Mouse (Mus musculus): Measurements from ENCODE around the gene Hlcs. TPM values are rescaled to one million over a fixed set of nuclear protein-coding genes. Genes with fewer than 3 reads are reported as not detected.

Gene Hlcs
- polyA plus RNA-seq, 1 experiment from 2014 or later = 8.9 TPM

DNA sequence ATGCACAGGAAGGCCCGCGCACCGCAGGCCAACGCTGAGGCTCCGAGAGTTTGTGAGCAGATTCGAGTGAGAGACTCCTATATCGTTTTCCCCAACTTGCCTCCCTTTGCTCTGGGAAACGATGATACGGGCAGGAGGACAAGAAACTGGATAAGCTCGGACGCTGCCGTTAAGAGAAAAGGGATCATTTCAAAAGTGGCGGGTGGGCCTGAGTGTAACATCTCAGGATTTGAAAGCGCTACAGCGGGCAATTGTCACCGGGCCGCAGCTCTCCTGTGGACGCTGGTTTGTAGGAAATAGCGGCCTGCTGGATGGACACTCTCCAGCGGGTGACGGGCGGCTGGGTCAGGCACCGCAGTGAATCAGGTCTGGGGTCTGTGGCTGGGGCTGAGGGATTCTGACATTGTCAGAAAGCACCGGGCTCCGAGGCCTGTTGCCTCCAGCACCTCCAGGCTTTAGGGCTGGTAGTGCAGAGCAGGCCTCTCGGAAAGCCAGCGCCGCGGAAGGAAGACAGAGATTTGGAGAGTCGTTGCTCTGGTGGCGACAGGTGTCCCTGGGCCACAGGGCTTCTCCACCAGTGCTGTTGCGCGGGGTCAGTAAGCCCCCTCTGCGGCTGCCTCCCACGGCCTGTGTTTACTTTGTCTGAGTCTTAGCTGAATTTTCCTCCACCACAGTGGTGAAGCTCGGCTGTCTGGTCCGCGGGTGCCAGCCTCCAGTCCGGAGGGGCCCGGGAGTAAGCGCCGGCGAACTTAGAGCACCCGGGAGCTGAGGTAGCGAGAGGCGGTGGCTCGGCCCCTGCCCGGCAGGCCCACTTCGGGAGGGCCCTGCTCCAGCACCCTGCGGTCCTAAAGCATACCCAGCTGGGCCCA lies 226.4 kb downstream of the Hlcs start:
- Histone ChIP-seq H3K36me3 (ENCODE audit: insufficient read depth, low read length) (no peaks in the 10 kb centered on the region), H3K4me3 (ENCODE audit: low read length) (peak overlapping the region; percentile 20), H3K9ac (replicated peaks; ENCODE audit: low read length) (peak overlapping the region; percentile 23; the same call in 1 of the 2 replicates), H3K27me3 (ENCODE audit: insufficient read depth, low read length) (peaks cover 96% of the 10 kb centered on the region), H3K9me3 (ENCODE audit: low read length) (no peaks in the 10 kb centered on the region), H3K4me1 (ENCODE audit: insufficient read depth, low read length) (peaks cover 18% of the 10 kb centered on the region), H3K27ac (ENCODE audit: low read length) (no peak overlapping the region), H3K4me2 (replicated peaks; ENCODE audit: low read depth, low read length) (no peak overlapping the region; the same call in 1 of the 2 replicates)
- WGBS = 2% methylated on average over 50 of the region's 50 CpGs
- ATAC-seq (ENCODE audit: low FRiP score, low TSS enrichment) = no peak

DNA sequence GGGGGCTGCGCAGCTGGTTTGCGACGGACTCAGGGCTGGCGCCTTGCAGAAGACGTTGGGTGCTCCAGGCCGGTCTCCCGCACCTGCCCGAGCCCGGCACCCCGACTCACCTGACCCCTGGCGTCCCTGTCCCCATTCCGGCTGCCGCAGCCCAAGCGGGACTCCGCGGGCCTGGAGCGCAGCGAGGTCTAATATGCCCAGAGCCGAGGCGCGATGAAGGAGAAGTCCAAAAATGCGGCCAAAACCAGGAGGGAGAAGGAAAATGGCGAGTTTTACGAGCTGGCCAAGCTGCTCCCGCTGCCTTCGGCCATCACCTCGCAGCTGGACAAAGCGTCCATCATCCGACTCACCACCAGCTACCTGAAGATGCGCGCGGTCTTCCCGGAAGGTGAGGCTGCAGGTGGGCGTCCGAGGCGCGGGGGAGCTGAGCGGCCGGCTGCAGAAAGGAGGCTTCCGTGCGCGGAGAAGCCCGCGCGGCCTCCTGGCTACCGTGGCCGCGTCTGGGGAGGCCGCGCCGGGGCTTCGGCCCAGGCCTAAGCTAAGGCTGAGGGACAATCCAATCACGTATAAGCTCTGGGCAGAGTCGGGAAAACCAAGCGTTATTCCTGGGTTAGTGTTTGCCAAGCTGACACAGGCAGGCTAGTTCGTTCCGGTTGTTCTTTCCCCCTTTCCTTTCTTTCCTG lies 227.6 kb downstream of the Hlcs start:
- Histone ChIP-seq H3K4me1 (ENCODE audit: insufficient read depth, low read length) (peaks cover 18% of the 10 kb centered on the region), H3K4me3 (ENCODE audit: low read length) (peak overlapping the region; percentile 37), H3K9me3 (ENCODE audit: low read length) (no peaks in the 10 kb centered on the region), H3K4me2 (replicated peaks; ENCODE audit: low read depth, low read length) (peak overlapping the region; percentile 53), H3K36me3 (ENCODE audit: insufficient read depth, low read length) (no peaks in the 10 kb centered on the region), H3K9ac (replicated peaks; ENCODE audit: low read length) (0 out of 2 replicates have a peak overlapping the region, but pooled peaks have one; percentile 40), H3K27ac (ENCODE audit: low read length) (no peak overlapping the region), H3K27me3 (ENCODE audit: insufficient read depth, low read length) (peaks cover 96% of the 10 kb centered on the region)
- ATAC-seq (ENCODE audit: low FRiP score, low TSS enrichment) = peak; percentile 24; the same call in 1 of the 2 replicates
- WGBS = under 1% methylated on average over 57 of the region's 57 CpGs

DNA sequence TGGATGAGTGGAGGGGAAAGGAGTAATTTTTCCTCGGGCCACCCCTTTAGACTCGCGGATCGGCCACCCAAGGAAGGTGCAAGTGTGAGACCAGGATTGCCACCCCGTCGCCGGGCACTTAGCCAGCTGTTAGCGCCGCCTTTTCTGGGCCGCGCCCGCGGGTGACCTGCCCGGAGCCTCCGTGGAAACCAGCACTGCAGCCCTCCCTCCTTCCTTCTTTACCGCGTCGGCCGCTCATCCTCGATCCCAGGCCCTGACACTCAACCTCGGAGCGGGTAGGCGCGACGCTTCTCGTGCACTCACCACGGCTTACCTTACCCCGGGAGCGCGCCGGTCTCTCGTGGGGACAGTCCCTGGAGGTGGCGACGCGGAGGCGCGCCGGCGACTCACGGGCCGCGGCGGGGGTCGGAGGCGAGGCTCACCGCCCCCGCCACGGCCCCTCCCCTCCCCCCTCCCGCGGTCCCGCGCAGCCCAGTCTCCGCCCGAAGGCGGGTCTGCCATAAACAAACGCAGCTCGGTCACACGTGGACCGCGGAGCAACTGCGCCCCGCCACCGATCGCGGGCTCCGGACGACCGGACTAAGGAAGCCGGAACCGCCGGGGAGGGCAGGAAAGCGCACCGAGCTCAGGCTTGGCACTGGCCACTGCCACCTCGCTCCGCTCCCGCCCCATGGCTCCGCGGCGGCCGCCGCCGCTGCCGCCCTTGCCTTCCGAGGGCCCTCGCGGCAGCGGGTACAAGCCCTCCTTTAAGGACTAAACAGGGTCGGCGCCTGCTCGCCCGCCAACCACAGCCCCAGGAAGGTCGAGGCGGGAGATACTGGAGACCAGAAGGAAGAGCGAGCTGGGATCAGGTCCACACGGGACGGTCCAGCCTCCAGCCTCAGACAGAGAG lies 228.4 kb downstream of the Hlcs start, which contains the start of gene Sim2:
TSS of gene Sim2 (plus strand) at position 221 of the 892 bp plus-strand sequence.
- peak; percentile 24 for ATAC-seq (ENCODE audit: low FRiP score, low TSS enrichment)
- H3K27ac ChIP-seq (ENCODE audit: low read length) = no peak within 1 kb of the TSS
- peak within 1 kb of the TSS; percentile 37 for H3K4me3 ChIP-seq (ENCODE audit: low read length)
- peaks cover 18% of the 10 kb centered on the region for H3K4me1 ChIP-seq (ENCODE audit: insufficient read depth, low read length)
- WGBS = under 1% methylated on average over 96 of the region's 96 CpGs
- no peaks in the 10 kb centered on the region for H3K9me3 ChIP-seq (ENCODE audit: low read length)
- H3K9ac ChIP-seq (replicated peaks; ENCODE audit: low read length) = 0 out of 2 replicates have a peak within 1 kb of the TSS, but pooled peaks have one; percentile 40
- H3K36me3 ChIP-seq (ENCODE audit: insufficient read depth, low read length) = no peaks in the 10 kb centered on the region
- peak within 1 kb of the TSS; percentile 53 for H3K4me2 ChIP-seq (replicated peaks; ENCODE audit: low read depth, low read length)
- peaks cover 96% of the 10 kb centered on the region for H3K27me3 ChIP-seq (ENCODE audit: insufficient read depth, low read length)

DNA sequence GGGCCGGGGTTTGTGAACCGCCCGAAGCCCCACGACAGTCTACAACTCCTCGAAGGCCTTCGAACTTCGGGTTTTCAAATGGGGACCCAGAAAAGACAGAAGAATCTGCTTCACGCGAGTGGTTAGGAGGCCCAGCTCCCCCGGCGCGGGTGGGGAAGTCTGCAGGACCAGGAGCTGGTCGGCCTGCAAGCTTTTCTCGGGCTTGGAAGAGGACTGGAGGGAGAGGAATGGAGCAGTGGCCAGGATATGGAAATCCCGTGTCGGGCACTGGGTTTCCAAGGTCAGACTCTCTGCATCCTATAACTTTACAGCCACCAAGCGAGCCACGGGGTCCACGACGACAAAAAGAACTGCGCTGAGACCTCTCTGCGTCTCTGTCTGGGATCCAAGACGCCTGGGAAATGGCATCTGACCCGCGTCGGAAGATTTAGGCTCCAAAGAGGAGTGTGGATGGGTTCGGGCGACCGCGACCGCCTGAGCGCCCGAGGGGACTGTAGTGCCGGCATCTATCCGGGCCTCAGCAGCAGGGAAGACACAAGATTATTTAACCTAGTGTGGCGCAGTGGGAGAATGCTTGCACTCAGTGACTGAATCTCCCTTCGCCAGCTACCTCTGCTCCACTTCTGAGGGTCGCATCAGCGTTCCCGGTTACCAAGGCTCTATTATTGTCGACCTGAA lies 229.4 kb downstream of the Hlcs start:
- Histone ChIP-seq H3K4me3 (ENCODE audit: low read length) (peak overlapping the region; percentile 37), H3K27ac (ENCODE audit: low read length) (no peak overlapping the region), H3K9ac (replicated peaks; ENCODE audit: low read length) (no peak overlapping the region), H3K36me3 (ENCODE audit: insufficient read depth, low read length) (no peaks in the 10 kb centered on the region), H3K27me3 (ENCODE audit: insufficient read depth, low read length) (peaks cover 95% of the 10 kb centered on the region), H3K9me3 (ENCODE audit: low read length) (no peaks in the 10 kb centered on the region), H3K4me1 (ENCODE audit: insufficient read depth, low read length) (peaks cover 18% of the 10 kb centered on the region), H3K4me2 (replicated peaks; ENCODE audit: low read depth, low read length) (0 out of 2 replicates have a peak overlapping the region, but pooled peaks have one; percentile 16)
- ATAC-seq (ENCODE audit: low FRiP score, low TSS enrichment) = no peak
- under 1% methylated on average over 41 of the region's 41 CpGs for WGBS

DNA sequence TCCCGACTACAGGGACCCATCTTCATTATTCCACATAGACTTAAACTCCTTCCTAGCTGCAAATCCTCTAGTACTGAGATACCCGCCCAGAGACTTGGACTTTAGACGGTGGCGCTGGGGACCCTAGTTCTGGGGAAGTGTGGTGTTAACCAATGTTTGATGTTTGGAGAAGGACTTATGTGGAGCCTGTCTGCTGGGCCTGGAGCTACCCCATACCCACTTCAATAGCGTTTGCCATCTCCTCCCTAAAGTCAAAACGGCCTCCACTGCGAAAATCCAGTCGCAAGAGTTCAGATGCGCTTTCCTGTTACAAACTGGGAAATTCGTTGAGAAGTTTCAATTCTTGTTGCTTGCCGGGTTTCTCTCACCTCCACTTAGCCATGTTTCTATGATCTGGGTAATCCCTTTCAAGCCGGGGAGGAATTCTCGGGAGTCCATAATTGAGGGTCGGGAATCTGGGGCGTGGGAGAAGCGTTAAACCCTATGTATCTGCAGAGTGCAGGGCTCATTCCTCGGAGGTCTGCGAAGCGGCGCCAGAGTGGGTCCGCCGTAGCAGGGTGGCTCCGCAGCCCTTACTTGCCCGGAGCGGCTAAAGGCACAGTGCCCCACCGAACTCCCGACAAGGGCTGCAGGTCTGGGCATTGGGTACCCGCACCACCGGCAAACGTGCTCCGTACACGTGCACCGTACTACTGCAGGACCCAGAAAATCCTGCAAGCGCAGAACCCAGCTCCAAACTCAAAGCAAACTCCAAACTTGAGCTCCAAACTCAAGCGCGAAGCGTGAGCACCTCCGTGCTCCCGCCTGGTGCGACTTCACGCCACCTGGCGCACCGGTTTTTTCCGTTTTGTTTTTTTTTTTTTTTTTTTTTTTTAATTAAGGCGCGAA lies 230.2 kb downstream of the Hlcs start:
- Histone ChIP-seq H3K4me3 (ENCODE audit: low read length) (peak overlapping the region; percentile 37; the same call in 1 of the 2 replicates), H3K27me3 (ENCODE audit: insufficient read depth, low read length) (peaks cover 96% of the 10 kb centered on the region), H3K27ac (ENCODE audit: low read length) (no peak overlapping the region), H3K4me1 (ENCODE audit: insufficient read depth, low read length) (peaks cover 18% of the 10 kb centered on the region), H3K36me3 (ENCODE audit: insufficient read depth, low read length) (no peaks in the 10 kb centered on the region), H3K4me2 (replicated peaks; ENCODE audit: low read depth, low read length) (0 out of 2 replicates have a peak overlapping the region, but pooled peaks have one; percentile 16), H3K9ac (replicated peaks; ENCODE audit: low read length) (no peak overlapping the region), H3K9me3 (ENCODE audit: low read length) (no peaks in the 10 kb centered on the region)
- no peak for ATAC-seq (ENCODE audit: low FRiP score, low TSS enrichment)
- 2% methylated on average over 46 of the region's 46 CpGs for WGBS

DNA sequence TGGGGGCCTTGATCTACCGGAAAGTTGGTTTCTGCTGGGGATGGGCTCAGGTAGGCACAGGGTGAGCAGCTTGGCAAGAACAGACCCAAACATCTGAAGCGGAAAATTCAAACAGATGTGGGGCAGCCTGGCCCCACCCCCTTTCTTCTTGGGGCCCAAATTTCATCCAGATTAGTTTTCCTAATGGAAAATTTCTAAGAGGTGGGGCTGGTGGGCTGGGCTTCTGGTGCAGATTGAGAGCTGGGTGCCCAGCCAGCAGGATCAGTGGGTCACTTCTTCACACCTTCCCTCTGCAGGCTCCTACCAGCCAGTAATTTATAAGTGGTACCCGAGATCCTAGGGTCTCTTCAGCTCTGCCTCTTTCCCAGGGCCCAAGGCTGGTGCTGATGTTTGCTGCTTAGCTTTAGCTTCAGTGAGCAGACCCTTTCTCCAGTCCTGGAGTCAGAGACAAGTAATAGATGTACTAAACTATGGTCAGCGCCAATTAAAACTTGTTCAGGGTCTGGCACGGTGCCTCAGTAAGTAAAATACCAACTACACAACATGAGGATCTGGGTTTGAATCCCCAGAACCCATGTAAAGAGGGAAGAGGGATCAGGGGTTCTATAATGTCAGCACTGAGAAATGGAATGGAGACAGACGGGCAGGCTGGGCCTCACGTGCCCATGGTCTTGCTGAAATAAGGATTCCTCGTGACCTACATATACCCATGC lies 231.2 kb downstream of the Hlcs start:
- no peak overlapping the region for H3K9ac ChIP-seq (replicated peaks; ENCODE audit: low read length)
- H3K4me3 ChIP-seq (ENCODE audit: low read length) = no peak overlapping the region
- no peak overlapping the region for H3K27ac ChIP-seq (ENCODE audit: low read length)
- ATAC-seq (ENCODE audit: low FRiP score, low TSS enrichment) = no peak
- H3K36me3 ChIP-seq (ENCODE audit: insufficient read depth, low read length) = no peaks in the 10 kb centered on the region
- no peaks in the 10 kb centered on the region for H3K9me3 ChIP-seq (ENCODE audit: low read length)
- WGBS = 7% methylated on average over 8 of the region's 8 CpGs
- H3K27me3 ChIP-seq (ENCODE audit: insufficient read depth, low read length) = peaks cover 96% of the 10 kb centered on the region
- no peak overlapping the region for H3K4me2 ChIP-seq (replicated peaks; ENCODE audit: low read depth, low read length)
- H3K4me1 ChIP-seq (ENCODE audit: insufficient read depth, low read length) = peaks cover 18% of the 10 kb centered on the region

DNA sequence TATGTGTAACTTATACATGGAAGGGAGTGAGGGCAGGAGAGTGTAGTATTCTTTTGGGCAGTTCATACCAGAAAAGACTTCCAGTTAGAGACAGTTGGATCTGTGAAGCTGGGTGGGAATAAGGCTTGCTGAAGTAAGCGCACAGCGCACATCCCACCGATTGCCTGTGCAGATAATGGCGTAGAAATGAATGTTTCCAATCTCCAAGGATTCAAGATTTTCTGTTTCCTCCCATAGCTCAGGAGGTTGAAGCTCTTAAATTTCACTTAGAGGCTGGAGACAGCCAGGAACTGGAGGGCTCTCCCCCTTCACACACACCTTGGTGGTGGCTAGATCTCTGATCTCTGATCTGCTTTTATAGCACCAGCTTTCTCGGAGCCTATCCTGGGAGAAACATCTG lies 231.8 kb downstream of the Hlcs start:
- Histone ChIP-seq H3K9ac (replicated peaks; ENCODE audit: low read length) (no peak overlapping the region), H3K36me3 (ENCODE audit: insufficient read depth, low read length) (no peaks in the 10 kb centered on the region), H3K9me3 (ENCODE audit: low read length) (no peaks in the 10 kb centered on the region), H3K27ac (ENCODE audit: low read length) (no peak overlapping the region), H3K27me3 (ENCODE audit: insufficient read depth, low read length) (peaks cover 96% of the 10 kb centered on the region), H3K4me1 (ENCODE audit: insufficient read depth, low read length) (peaks cover 15% of the 10 kb centered on the region), H3K4me2 (replicated peaks; ENCODE audit: low read depth, low read length) (no peak overlapping the region), H3K4me3 (ENCODE audit: low read length) (no peak overlapping the region)
- ATAC-seq (ENCODE audit: low FRiP score, low TSS enrichment) = no peak
- 17% methylated on average over 5 of the region's 5 CpGs for WGBS

All from kidney, embryonic 16.5 days (tissue).